Mouse (Mus musculus) forebrain, postnatal 0 days (tissue): ENCODE measurements around the gene Cebpa. TPM values are rescaled to one million over a fixed set of nuclear protein-coding genes. Genes with fewer than 3 reads are reported as not detected.

Source experiments
- ATAC-seq: fragments of 200-750 bp; cut with Nextera tagmentation; 2 replicates; pipeline ENCODE4 v1.8.0; 2017; ENCODE audit warnings: mild to moderate bottlenecking, moderate library complexity
- DNase-seq: peaks from one replicate; pipeline ENCODE4 v3.0.0-alpha.2; 2015
- H3K27ac ChIP-seq: fragments of 300-500 bp; sonication (generic); 2 replicates; pipeline ENCODE4 v1.5.1; 2014; ENCODE audit warnings: low read depth, mild to moderate bottlenecking, antibody characterized with exemption, low read length, moderate library complexity, mixed read lengths
- H3K27me3 ChIP-seq: fragments of 300-500 bp; sonication (generic); 2 replicates; pipeline ENCODE4 v1.6.1; 2014; ENCODE audit warnings: mild to moderate bottlenecking, low read length, mixed read lengths; ENCODE audit not compliant: insufficient read depth
- H3K36me3 ChIP-seq: fragments of 300-500 bp; sonication (generic); 2 replicates; pipeline ENCODE4 v1.6.1; 2014; ENCODE audit warnings: mild to moderate bottlenecking, moderate library complexity; ENCODE audit not compliant: insufficient read depth
- H3K4me1 ChIP-seq: fragments of 300-500 bp; sonication (generic); 2 replicates; pipeline ENCODE4 v1.6.1; 2014; ENCODE audit warnings: antibody characterized with exemption; ENCODE audit not compliant: insufficient read depth
- H3K4me2 ChIP-seq: fragments of 300-500 bp; sonication (generic); 2 replicates; pipeline ENCODE4 v1.6.1; 2014; ENCODE audit warnings: low read depth, mild to moderate bottlenecking, moderate library complexity
- H3K4me3 ChIP-seq: fragments of 300-500 bp; sonication (generic); 2 replicates; pipeline ENCODE4 v1.5.1; 2014; ENCODE audit warnings: low read depth, low read length, mixed read lengths
- H3K9ac ChIP-seq: fragments of 300-500 bp; sonication (generic); 2 replicates; pipeline ENCODE4 v1.6.1; 2014; ENCODE audit warnings: mild to moderate bottlenecking
- H3K9me3 ChIP-seq: fragments of 300-500 bp; sonication (generic); 2 replicates; pipeline ENCODE4 v1.6.1; 2016; ENCODE audit warnings: low read length
- CTCF ChIP-seq: sonication (generic); IDR thresholded peaks from 2 replicates; pipeline ENCODE4 v1.5.1; 2016; ENCODE audit warnings: antibody characterized with exemption, control low read depth, low read depth
- WGBS: fragments of 180-500 bp; shearing (Covaris S2); extraction: QIAGEN DNeasy Blood & Tissue Kit; methylation state at CpG from one replicate; pipeline ENCODE4 v1.1.7; 2014; 5-methylcytosine and 5-hydroxymethylcytosine counted together
- microRNA-seq, 2 experiments: library from miRNA; unstranded; fragments of <30 nt; microRNA quantifications; one replicate each; pipeline ENCODE4; 2016
- polyA plus RNA-seq: library from polyadenylated mRNA; unstranded; fragments of >200 nt; fragmentation: Nextera tagmentation; extraction: Ambion mirVana; gene quantifications from 2 replicates; pipeline ENCODE4 v1.2.1, GENCODE M21; 2015
- total RNA-seq: library from RNA; depleted of rRNA; stranded (reverse); fragments of >200 nt; gene quantifications from 2 replicates; pipeline ENCODE4 v1.2.3, GENCODE M21; 2014; rRNA removed

Cebpa gene
- total and polyA plus RNA-seq, 2 experiments from 2014 or later, result 0.93 to 5.0 TPM

GRCm38 (mm10) chr7:35169341-35169740, 50.2 kb downstream of the Cebpa start:
- TF ChIP-seq CTCF, result peak; percentile 96
- DNase-seq, result peak; percentile 88
- ATAC-seq, result peak; percentile 75
- Histone ChIP-seq H3K36me3 (no peaks in the 10 kb centered on the region), H3K27me3 (peaks cover 3% of the 10 kb centered on the region; the same call in 1 of the 2 replicates), H3K4me3 (no peak overlapping the region), H3K27ac (no peak overlapping the region), H3K9me3 (no peaks in the 10 kb centered on the region), H3K4me1 (no peaks in the 10 kb centered on the region), H3K4me2 (no peak overlapping the region), H3K9ac (no peak overlapping the region)
- 15% methylated on average over 6 of the region's 6 CpGs for WGBS

Small RNA genes lying within 50 kb of the gene (microRNA-seq; reads per million reads assigned to microRNA genes)
- 0 reads per million in 2 experiments for gene Gm25033

Other genes starting within 250 kb of the Cebpa start
- 41.2 and 52.3 TPM in 2 replicates for gene Pepd, start 206.9 kb upstream of the Cebpa start, total RNA-seq
- 56.7 and 60.4 TPM in 2 replicates for gene Pepd, start 206.9 kb upstream of the Cebpa start, polyA plus RNA-seq
- gene Cebpg, start 62.7 kb upstream of the Cebpa start, total RNA-seq, result 16.5 and 23.2 TPM in 2 replicates
- gene Cebpg, start 62.7 kb upstream of the Cebpa start, polyA plus RNA-seq, result 8.5 and 14.5 TPM in 2 replicates
- 12.3 and 12.7 TPM in 2 replicates for gene Slc7a10, start 67.1 kb downstream of the Cebpa start, total RNA-seq
- 8.0 and 15.2 TPM in 2 replicates for gene Slc7a10, start 67.1 kb downstream of the Cebpa start, polyA plus RNA-seq
- gene Lrp3, start 96.2 kb downstream of the Cebpa start, total RNA-seq, result 109 and 122 TPM in 2 replicates
- 20.9 and 22.1 TPM in 2 replicates for gene Lrp3, start 96.2 kb downstream of the Cebpa start, polyA plus RNA-seq
- gene Gpatch1, start 199.1 kb downstream of the Cebpa start, total RNA-seq, result 14.6 and 15.3 TPM in 2 replicates
- gene Gpatch1, start 199.1 kb downstream of the Cebpa start, polyA plus RNA-seq, result 16.2 and 21.9 TPM in 2 replicates
- gene Rhpn2, start 214.9 kb downstream of the Cebpa start, total RNA-seq, result 2.0 and 3.3 TPM in 2 replicates
- 0.99 and 1.6 TPM in 2 replicates for gene Rhpn2, start 214.9 kb downstream of the Cebpa start, polyA plus RNA-seq